ENCODE assay signal across 33 mouse cellular contexts in genomic region chr14:75307855-75308254, GRCm38 (mm10). TPM values are rescaled to one million over a fixed set of nuclear protein-coding genes. Genes with fewer than 3 reads are reported as not detected.
DNase-seq lines count a peak whose midpoint lies in the region; ATAC-seq and TF ChIP-seq lines count a peak whose summit lies in the region.
"Had no signal": no experiment of that assay in that cellular context is flagged by ENCODE, and none has a peak within 500 bp of the region (broad histone marks: within the 10 kb centered on the region; RNA-seq: fewer than 3 reads in every experiment).

No protein-coding gene starts in this region.

- H3K4me1 ChIP-seq in forebrain, embryonic 14.5 days (ENCODE audit: control insufficient read depth, insufficient read depth, low read length) = no peaks in the 10 kb centered on the region
- H3K4me1 ChIP-seq in forebrain, embryonic 10.5 days = peaks cover 5% of the 10 kb centered on the region
- no peaks in the 10 kb centered on the region for H3K4me1 ChIP-seq in midbrain, embryonic 14.5 days (ENCODE audit: control insufficient read depth, insufficient read depth, low read length)
- no peaks in the 10 kb centered on the region for H3K4me1 ChIP-seq in midbrain, embryonic 11.5 days (ENCODE audit: control insufficient read depth, insufficient read depth, low read length)
- H3K4me1 ChIP-seq: embryonic facial prominence, embryonic 12.5 days; forebrain, embryonic 13.5 days; megakaryocyte, embryonic 14.5 days; midbrain, embryonic 15.5 days had no signal

- H3K4me3 ChIP-seq in forebrain, embryonic 14.5 days (ENCODE audit: low read depth, low read length) = no peak overlapping the region
- H3K4me3 ChIP-seq in forebrain, embryonic 10.5 days = no peak overlapping the region
- H3K4me3 ChIP-seq in midbrain, embryonic 14.5 days (replicated peaks; ENCODE audit: low read depth, low read length) = no peak overlapping the region
- H3K4me3 ChIP-seq in midbrain, embryonic 11.5 days (ENCODE audit: low read depth, low read length) = no peak overlapping the region
- H3K4me3 ChIP-seq: embryonic facial prominence, embryonic 12.5 days; forebrain, embryonic 13.5 days; gastrocnemius, adult 2 months; liver, embryonic 12.5 days; megakaryocyte, embryonic 14.5 days; midbrain, embryonic 15.5 days had no signal

- peak; percentile 55 for DNase-seq in forebrain, embryonic 14.5 days (ENCODE audit: low spot score)
- DNase-seq in forebrain, embryonic 10.5 days (ENCODE audit: extremely low spot score, low spot score) = no peak
- DNase-seq in midbrain, embryonic 14.5 days = peak; percentile 55
- DNase-seq in midbrain, embryonic 11.5 days (ENCODE audit: low spot score, missing footprints) = no peak
- peak; percentile 65 for DNase-seq in brain, embryonic 14.5 days (ENCODE audit: low read depth)
- peak; percentile 28 for DNase-seq in telencephalon, adult 2 months (ENCODE audit: low read depth, low spot score)
- no peak for DNase-seq in cerebellum, postnatal 25 days
- DNase-seq: adrenal gland, postnatal 14 days; cerebellum, adult 2 months; cerebellum, postnatal 36 days; gastrocnemius, adult 2 months; gastrocnemius, postnatal 36 days; heart, adult 18-20 months; heart, postnatal 36 days; kidney, adult 8-10 months; kidney, postnatal 4 days; layer of hippocampus, postnatal 36 days; left cerebral cortex, postnatal 4 days; liver, postnatal 0 days; lung, postnatal 4 days; right cerebral cortex, postnatal 4 days; thymus, adult 2 months; thymus, postnatal 4 days had no signal

- no peaks in the 10 kb centered on the region for H3K9me3 ChIP-seq in forebrain, embryonic 14.5 days (replicated peaks; ENCODE audit: control insufficient read depth, low read length)
- no peaks in the 10 kb centered on the region for H3K9me3 ChIP-seq in forebrain, embryonic 10.5 days
- H3K9me3 ChIP-seq in midbrain, embryonic 14.5 days (ENCODE audit: control insufficient read depth, low read length) = no peaks in the 10 kb centered on the region
- no peaks in the 10 kb centered on the region for H3K9me3 ChIP-seq in midbrain, embryonic 11.5 days (ENCODE audit: control insufficient read depth, low read length)
- H3K9me3 ChIP-seq: embryonic facial prominence, embryonic 12.5 days; forebrain, embryonic 13.5 days; liver, embryonic 12.5 days; megakaryocyte, embryonic 14.5 days; midbrain, embryonic 15.5 days had no signal

- no peaks in the 10 kb centered on the region for H3K27me3 ChIP-seq in forebrain, embryonic 14.5 days (replicated peaks; ENCODE audit: control insufficient read depth, insufficient read depth, low read length)
- H3K27me3 ChIP-seq in forebrain, embryonic 10.5 days (ENCODE audit: poor library complexity, severe bottlenecking) = no peaks in the 10 kb centered on the region
- H3K27me3 ChIP-seq in midbrain, embryonic 14.5 days (ENCODE audit: control insufficient read depth, insufficient read depth, low read length) = no peaks in the 10 kb centered on the region
- H3K27me3 ChIP-seq in midbrain, embryonic 11.5 days (ENCODE audit: control insufficient read depth, insufficient read depth, low read length) = no peaks in the 10 kb centered on the region
- H3K27me3 ChIP-seq: embryonic facial prominence, embryonic 12.5 days; forebrain, embryonic 13.5 days; liver, embryonic 12.5 days; megakaryocyte, embryonic 14.5 days; midbrain, embryonic 15.5 days had no signal

- no peak overlapping the region for H3K27ac ChIP-seq in forebrain, embryonic 14.5 days (ENCODE audit: low read depth, low read length)
- no peak overlapping the region for H3K27ac ChIP-seq in forebrain, embryonic 10.5 days
- no peak overlapping the region for H3K27ac ChIP-seq in midbrain, embryonic 14.5 days (replicated peaks; ENCODE audit: low read depth, low read length)
- H3K27ac ChIP-seq in midbrain, embryonic 11.5 days (ENCODE audit: low read depth, low read length) = no peak overlapping the region
- H3K27ac ChIP-seq: embryonic facial prominence, embryonic 12.5 days; forebrain, embryonic 13.5 days; gastrocnemius, adult 2 months; kidney, postnatal 0 days; liver, embryonic 12.5 days; midbrain, embryonic 15.5 days; stomach, postnatal 0 days had no signal

- H3K4me2 ChIP-seq in forebrain, embryonic 14.5 days (ENCODE audit: low read length) = no peak overlapping the region
- no peak overlapping the region for H3K4me2 ChIP-seq in midbrain, embryonic 14.5 days (ENCODE audit: low read length)
- no peak overlapping the region for H3K4me2 ChIP-seq in midbrain, embryonic 11.5 days
- H3K4me2 ChIP-seq: embryonic facial prominence, embryonic 12.5 days; forebrain, embryonic 13.5 days; heart, embryonic 11.5 days; liver, embryonic 12.5 days; midbrain, embryonic 15.5 days had no signal

- peaks cover 12% of the 10 kb centered on the region; the same call in 1 of the 2 replicates for H3K36me3 ChIP-seq in forebrain, embryonic 14.5 days (ENCODE audit: control insufficient read depth, insufficient read depth, low read length)
- H3K36me3 ChIP-seq in forebrain, embryonic 10.5 days (replicated peaks) = peaks cover 7% of the 10 kb centered on the region; the same call in 1 of the 2 replicates
- 0 out of 2 replicates have a peak, but pooled peaks cover 7% of the 10 kb centered on the region for H3K36me3 ChIP-seq in midbrain, embryonic 14.5 days (ENCODE audit: control insufficient read depth, insufficient read depth, low read length)
- H3K36me3 ChIP-seq in midbrain, embryonic 11.5 days (ENCODE audit: control insufficient read depth, insufficient read depth, low read length) = no peaks in the 10 kb centered on the region
- H3K36me3 ChIP-seq: embryonic facial prominence, embryonic 12.5 days; midbrain, embryonic 15.5 days had no signal

- no peak for TF ChIP-seq POLR2A in brain, embryonic 14.5 days (IDR thresholded peaks at IDR 0.05; ENCODE audit: borderline replicate concordance, extremely low read depth, insufficient read depth, insufficient read length, poor library complexity, severe bottlenecking)

- no peak overlapping the region for H3K9ac ChIP-seq in forebrain, embryonic 14.5 days (ENCODE audit: low read length)
- no peak overlapping the region for H3K9ac ChIP-seq in midbrain, embryonic 14.5 days (replicated peaks; ENCODE audit: low read length)
- no peak overlapping the region for H3K9ac ChIP-seq in midbrain, embryonic 11.5 days (ENCODE audit: low read length)
- H3K9ac ChIP-seq: embryonic facial prominence, embryonic 12.5 days; forebrain, embryonic 13.5 days; liver, embryonic 12.5 days; liver, postnatal 0 days; midbrain, embryonic 15.5 days had no signal

- no peak for TF ChIP-seq CTCF in brain, embryonic 14.5 days (IDR thresholded peaks at IDR 0.05; ENCODE audit: borderline replicate concordance, extremely low read depth, insufficient read depth, insufficient read length)

- no peak for ATAC-seq in forebrain, embryonic 14.5 days
- ATAC-seq in midbrain, embryonic 14.5 days (ENCODE audit: low FRiP score, low TSS enrichment) = no peak
- no peak for ATAC-seq in midbrain, embryonic 11.5 days (ENCODE audit: low FRiP score)
- ATAC-seq: forebrain, embryonic 13.5 days; intestine, embryonic 16.5 days; liver, embryonic 12.5 days; liver, postnatal 0 days; lung, postnatal 0 days; midbrain, embryonic 15.5 days had no signal

RNA-seq across cellular contexts. Expression of gene Zc3h13, which starts 23.7 kb away (rescaled TPM):
- polyA plus RNA-seq in forebrain, embryonic 14.5 days (2014; fragmentation: Nextera tagmentation; extraction: Ambion mirVana) = 33.9 and 36.4 TPM in 2 replicates
- polyA plus RNA-seq in forebrain, embryonic 10.5 days (2016; fragmentation: Nextera tagmentation; extraction: Ambion mirVana) = 36.9 and 38.3 TPM in 2 replicates
- polyA plus RNA-seq in midbrain, embryonic 14.5 days (2014; fragmentation: Nextera tagmentation; extraction: Ambion mirVana) = 34.5 and 40.1 TPM in 2 replicates
- polyA plus RNA-seq in midbrain, embryonic 11.5 days (2014; fragmentation: Nextera tagmentation; extraction: Ambion mirVana) = 30.1 and 31.4 TPM in 2 replicates
- polyA plus RNA-seq in brain, embryonic 14.5 days (2012; rRNA removed) = 21.0 and 32.0 TPM in 2 replicates

Comparison
In these comparisons a context has a peak if more than half of its experiments do, and no peak if none do; other contexts are left out.
1. DNase-seq: peak in forebrain, embryonic 14.5 days (single experiment), midbrain, embryonic 14.5 days (single experiment), brain, embryonic 14.5 days (single experiment) and telencephalon, adult 2 months (single experiment); none in forebrain, embryonic 10.5 days (single experiment), midbrain, embryonic 11.5 days (single experiment) and cerebellum, postnatal 25 days (0 of 2).